Mouse (Mus musculus) right cerebral cortex, postnatal 25 days (tissue): ENCODE results near the gene Gstp2.
"Not testable (repeated sequence)": the region's sequence is repeated elsewhere in the genome, so short reads cannot be mapped to it uniquely, and the experiment has no call there.

Experiments
- DNase-seq: peaks from one replicate; pipeline ENCODE4 v3.0.0; 2022

The Gstp2 gene

GRCm38 (mm10) chr19:4068717-4069410 is 23.0 kb upstream of the Gstp2 start:
- DNase-seq: no peak

DNA sequence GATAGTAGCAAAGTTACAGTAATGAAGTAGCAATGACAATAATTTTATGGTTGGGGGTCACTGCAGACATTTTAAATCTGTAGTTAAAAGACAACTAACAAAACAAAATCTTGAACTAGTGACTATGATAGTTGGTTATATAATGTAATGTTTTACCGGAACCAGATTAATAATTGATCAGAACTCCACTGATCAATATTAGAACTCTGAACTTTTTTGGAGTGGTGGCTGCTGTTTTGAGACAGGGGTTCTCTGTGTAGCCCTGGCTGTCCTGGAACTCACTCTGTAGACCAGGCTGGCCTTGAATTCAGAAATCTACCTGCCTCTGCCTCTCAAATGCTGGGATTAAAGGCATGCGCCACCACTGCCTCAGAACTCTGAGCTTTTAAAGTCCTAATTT is 22.4 kb upstream of the Gstp2 start:
- not testable (repeated sequence) for DNase-seq

- no peak for DNase-seq
These were observed 21.1 kb upstream of the Gstp2 start for GRCm38 (mm10) chr19:4066877-4067276.

GRCm38 (mm10) chr19:4066280-4066679 is 20.5 kb upstream of the Gstp2 start:
- DNase-seq: no peak

DNA sequence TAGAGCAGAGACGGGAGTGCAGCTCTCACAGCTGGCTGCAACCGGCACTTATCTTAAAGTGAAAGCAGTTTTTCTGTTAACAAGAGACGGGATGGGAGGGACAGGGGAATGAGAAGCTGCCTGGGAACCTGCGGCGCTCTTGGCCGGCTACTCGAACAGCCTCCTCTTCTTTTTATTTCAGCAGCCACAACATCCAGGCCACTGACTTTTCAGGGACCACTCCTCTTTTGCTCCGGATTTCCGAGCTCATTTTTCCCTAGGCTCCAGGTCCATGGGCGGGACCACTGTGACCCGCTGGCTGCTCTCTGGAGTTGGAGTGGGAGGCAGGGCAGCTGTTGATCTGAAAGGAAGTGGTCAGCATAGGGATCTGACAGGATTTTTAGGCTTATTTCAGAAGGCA is 18.7 kb upstream of the Gstp2 start:
- not testable (repeated sequence) for DNase-seq

DNA sequence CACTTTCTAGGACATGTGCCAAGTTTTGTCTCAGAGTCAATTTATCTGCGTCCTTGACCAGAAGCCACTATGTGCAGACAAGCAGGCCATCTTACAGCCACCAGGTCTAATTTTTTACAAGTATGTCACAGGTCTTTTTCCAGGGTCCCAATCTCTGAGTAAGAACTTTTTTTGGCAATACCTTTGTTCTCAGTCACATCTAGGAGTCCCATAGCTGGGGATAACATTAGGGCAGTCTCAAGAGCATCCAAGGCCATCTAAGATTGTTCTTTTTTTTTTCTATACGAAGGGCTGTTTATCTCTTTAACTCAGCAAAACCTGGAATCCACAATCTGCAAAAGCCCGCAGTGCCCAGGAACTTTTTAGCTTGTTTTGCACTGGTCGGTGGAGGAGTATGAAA is 17.5 kb upstream of the Gstp2 start:
- not testable (repeated sequence) for DNase-seq

- no peak for DNase-seq
These were observed 15.2 kb upstream of the Gstp2 start for GRCm38 (mm10) chr19:4060899-4061465.

GRCm38 (mm10) chr19:4060044-4060898 is 14.4 kb upstream of the Gstp2 start:
- DNase-seq: not testable (repeated sequence)

DNA sequence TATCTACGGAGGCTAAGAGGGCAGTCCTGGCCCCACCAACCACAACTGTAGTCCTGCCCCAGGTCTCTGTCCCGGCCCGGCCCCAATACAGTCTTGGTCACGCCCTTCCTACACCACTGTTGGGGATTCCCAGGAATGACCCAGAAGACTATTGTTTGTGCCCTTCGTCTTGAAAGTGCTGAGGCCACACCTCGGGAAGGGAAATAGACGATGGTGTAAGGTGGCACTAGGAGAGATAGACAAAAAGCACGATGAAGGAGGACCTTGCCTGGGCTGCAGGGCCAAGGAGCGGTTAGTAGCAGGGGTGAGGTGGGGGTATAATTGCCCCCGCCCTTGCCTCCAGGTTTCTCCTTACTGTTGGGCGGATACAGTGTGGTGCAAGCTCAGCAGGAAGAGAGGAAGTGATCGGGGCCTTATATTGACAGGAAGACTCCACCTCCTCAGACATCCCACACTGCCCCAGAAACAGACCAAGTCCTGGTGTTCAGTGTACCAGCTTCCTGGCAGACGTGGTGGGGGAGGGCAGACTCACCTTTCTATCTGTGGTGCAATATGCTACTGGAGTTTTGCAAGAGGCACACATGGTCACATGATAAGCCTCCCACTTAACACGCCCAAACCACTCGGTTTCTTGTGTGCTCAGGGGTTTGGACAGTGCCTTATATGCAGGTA is 13.4 kb upstream of the Gstp2 start, which contains the start of gene Gstp3:
Gene Gstp3 (minus strand): TSS at position 501 of the 672 bp plus-strand sequence.
- no peak for DNase-seq

DNA sequence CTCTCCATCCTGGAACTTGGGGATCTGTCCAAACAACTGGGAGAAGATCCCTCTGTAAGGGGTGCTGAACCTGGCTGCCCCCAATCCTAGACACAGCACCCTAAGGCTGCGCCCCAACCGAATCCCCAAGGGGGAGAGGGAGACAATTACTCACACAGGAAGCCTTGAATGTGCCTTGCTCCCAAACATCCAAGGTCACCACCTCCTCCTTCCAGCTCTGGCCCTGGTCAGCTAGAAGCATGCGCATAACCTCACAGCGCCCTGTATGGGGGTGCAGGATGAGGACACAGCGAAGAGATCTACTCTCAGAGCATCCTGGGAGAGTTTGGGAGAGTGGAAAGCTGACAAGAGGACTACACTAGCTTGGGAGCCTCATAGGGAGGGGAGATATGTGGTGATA is 12.8 kb upstream of the Gstp2 start:
- no peak for DNase-seq

- DNase-seq: no peak
These were observed 12.1 kb upstream of the Gstp2 start for GRCm38 (mm10) chr19:4057962-4058361.

- no peak for DNase-seq
These were observed 11.6 kb upstream of the Gstp2 start for GRCm38 (mm10) chr19:4057389-4057788.

- DNase-seq: no peak
These were observed 10.9 kb upstream of the Gstp2 start for GRCm38 (mm10) chr19:4056727-4057126.

DNA sequence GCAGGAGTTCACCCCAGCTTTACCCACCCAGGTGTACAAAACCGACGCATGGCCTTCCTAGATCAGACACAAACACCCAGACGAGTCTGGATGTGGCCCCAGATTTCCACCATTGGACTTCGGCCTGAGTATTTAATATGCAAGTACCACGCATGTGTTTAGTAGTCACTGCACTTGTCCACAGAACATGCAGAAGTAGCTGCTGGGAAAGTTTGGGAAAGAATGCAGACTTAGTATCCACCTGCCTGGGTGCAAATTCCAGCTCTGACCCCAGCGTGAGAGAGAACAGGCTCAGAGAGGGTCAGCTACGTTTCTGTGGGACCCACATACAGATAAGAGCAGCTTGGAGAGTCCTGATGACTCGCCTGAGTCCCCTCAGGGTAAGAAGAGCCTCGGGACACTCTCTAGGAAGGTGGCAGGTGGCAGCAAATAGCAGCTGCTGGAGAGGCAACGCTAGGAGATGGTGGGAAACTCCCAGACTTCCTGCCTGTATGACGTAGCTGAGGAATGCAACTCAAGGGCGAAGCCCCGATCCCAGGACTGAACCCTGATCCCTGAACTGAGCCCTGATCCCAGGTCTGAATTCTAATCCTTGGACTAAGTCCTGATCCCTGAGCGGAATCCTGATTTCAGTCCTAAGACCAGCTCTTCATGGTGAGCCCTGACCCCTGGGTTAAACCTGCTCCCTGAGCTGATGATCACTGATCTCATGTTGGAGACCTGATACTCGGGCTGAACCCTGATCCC is 10.3 kb upstream of the Gstp2 start:
- DNase-seq: no peak

GRCm38 (mm10) chr19:4055216-4055946 is 9.6 kb upstream of the Gstp2 start:
- DNase-seq: no peak

DNA sequence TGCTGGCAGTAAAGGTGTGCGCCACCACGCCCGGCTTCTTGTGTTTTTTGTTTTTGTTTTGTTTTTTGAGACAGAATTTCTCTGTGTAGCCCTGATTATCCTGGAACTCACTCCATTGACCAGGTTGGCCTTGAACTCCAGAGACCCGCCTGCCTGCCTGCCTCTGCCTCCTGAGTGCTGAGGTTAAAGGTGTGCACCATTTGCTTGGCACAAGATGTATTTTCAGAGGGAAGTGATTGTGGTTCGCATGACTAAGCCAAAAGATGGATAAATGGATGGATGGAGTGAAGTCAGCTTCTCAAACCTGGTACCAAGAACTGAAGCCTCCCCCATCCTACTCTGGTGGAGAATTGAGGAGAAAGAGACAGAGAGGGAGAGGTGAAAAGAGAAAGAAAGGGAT is 8.8 kb upstream of the Gstp2 start:
- no peak for DNase-seq

GRCm38 (mm10) chr19:4052516-4053030 is 6.8 kb upstream of the Gstp2 start:
- DNase-seq: no peak

DNA sequence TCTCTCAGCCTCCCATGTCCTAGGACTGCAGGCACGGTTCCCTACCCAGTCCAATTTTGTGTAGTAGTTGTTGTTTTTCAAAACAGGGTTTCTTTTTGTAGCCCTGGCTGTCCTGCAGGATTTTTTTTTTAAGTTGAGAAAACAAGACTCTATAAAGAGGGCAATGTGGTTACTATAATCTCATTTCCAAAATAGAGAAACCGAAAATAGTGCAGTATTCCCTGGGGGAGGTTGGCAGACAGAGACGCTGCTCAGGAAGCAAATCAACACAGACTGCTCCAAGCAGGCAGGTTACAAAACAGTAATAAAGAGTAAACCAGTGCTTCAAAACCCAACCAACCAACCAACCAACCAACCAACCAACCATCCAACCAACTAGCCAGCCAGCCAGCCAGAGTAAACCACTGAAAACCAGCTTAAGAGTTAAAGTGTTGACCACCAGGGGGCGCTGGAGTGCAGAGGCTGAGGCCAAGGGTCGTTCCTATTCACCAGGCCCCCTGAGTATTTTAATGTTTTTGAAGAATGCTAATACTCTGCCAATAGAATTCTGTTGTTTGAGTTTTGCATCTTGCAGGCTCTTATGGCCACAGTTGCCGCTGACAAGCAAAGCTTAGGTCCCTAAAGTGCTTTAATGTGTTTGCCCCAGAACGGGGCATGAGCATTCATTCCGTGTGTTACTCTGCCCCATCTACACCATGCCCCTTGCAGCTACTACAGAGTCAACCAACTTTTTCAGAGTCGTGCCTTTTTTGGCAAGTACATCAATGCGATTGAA is 6.1 kb upstream of the Gstp2 start:
- DNase-seq: no peak

- no peak for DNase-seq
These were observed 5.2 kb upstream of the Gstp2 start for GRCm38 (mm10) chr19:4051016-4051415.

GRCm38 (mm10) chr19:4049069-4049468 is 3.2 kb upstream of the Gstp2 start:
- DNase-seq: not testable (repeated sequence)

GRCm38 (mm10) chr19:4047859-4048258 is 2.0 kb upstream of the Gstp2 start:
- peak; percentile 37 for DNase-seq
